Mouse (Mus musculus): Measurements from ENCODE around the gene Hoga1.

Hoga1 gene

DNA sequence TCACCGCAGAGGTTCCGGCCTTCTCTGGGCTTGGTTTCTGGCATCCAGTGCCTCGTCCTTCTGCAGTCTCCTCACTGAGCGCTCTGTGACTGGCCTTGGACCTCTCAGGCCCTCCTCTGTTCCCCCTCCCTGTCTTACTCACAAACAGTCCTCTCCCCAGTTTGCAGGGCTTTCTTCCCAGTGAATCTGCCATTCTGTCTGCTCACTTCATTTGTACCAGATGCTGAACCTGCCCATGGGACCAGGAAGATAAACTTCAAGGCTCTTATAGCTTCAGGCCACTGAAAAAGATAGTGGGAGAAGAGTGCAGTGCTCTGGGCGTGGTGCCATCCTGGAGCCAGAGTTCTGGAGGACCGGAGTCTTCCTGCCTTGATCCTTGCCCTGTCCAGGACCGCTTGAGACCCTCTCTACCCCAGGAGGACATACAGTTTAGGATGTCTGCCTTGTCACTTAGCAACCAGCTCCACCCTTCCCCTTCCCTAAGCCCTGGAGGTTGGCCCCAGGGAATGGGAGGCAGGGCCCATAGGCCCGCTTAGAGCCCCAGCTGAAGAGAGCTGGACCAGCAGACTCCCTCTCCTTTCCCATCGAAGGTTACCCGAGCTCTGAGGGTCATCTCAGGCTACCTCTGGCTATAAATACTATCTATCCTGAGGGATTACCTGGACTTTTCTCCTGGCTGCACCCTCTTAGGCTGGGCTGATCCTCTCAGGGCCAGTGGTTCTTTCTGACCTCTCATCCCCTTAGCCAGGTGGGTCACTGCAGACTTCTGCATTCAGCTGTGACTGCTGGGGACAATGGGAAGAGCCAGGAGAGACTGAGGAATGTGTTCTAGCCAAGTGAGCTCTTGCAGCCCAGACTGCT, 23.5 kb upstream of the Hoga1 start:
- CTCF ChIA-PET: no interaction called here

DNA sequence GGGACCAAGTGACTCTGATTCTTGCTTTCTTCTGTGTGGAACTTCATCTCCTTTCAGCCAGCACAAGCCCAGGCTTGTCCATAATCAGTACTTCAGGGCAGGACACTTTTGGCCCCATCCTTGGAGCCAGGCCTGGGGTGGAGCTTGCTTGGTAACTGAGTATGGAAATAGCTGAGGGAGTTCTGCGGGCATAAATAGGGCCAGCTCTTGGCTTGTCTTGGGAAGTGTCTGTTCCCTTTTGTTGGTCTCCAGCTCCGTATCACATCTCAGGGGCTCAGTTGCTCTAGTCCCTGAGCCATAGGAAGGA, 22.9 kb upstream of the Hoga1 start:
- CTCF ChIA-PET: interaction anchor here (0.5 kb wide), 1 partner anchor 11 kb away, joined by 4 read pairs; no protein-coding TSS in a partner anchor

DNA sequence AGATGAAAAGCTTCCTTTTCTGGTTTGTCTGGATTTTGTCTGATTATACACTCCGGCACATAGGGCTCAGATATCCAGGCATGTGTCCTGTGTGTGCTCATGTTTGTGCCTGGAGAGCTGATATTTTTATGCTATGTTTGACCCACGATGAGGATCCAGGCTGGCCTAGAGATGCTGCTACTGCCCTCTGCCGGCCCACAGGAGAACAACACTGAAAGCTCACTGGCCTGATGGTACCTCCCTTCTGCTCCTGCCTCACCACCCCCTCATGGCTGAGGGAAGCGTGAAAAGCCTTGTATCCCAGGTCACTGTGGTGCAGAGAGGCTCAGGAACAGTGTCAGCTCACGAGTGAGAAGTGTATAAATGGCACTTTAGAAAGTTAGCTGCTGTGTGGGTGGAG, 19.3 kb upstream of the Hoga1 start:
- CTCF ChIA-PET: interaction anchor here (0.6 to 0.7 kb wide), 2 partner anchors 18 to 40 kb away, joined by 4 read pairs; no protein-coding TSS in a partner anchor

DNA sequence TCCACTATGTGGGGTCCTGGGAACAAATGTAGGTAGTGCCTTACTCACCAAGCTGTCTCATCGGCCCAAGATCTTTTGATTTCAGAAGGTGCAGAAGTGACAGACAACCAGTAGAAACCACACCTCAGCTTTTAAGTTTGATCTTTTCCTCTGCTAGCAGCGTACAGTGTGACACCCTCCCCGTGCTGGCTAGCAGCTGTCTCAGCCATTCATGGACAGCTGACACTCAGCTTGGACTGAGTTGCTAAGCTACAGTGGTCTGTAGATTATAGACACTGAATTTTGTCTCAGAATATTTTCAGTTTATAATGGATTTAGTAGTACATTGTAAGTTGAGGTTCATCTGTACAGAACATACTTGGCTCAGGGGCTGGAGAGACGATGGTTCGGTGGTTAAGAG, 14.3 kb upstream of the Hoga1 start:
- CTCF ChIA-PET: interaction anchor here (0.5 kb wide), 1 partner anchor 120 kb away, joined by 4 read pairs; no protein-coding TSS in a partner anchor

DNA sequence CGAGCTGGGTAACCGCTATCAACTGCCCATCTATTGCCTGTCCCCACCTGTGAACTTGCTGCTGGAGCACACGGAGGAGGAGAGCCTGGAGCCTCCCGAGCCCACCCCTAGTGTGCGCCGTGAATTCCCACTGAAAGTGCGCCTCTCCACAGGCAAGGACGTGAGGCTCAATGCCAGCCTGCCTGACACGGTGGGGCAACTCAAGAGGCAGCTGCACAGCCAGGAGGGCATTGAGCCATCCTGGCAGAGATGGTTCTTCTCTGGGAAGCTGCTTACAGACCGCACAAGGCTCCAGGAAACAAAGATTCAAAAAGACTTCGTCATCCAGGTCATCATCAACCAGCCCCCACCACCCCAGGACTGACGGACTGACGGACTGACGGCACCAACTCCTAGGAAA, 11.8 kb upstream of the Hoga1 start:
- CTCF ChIA-PET: no interaction called here

DNA sequence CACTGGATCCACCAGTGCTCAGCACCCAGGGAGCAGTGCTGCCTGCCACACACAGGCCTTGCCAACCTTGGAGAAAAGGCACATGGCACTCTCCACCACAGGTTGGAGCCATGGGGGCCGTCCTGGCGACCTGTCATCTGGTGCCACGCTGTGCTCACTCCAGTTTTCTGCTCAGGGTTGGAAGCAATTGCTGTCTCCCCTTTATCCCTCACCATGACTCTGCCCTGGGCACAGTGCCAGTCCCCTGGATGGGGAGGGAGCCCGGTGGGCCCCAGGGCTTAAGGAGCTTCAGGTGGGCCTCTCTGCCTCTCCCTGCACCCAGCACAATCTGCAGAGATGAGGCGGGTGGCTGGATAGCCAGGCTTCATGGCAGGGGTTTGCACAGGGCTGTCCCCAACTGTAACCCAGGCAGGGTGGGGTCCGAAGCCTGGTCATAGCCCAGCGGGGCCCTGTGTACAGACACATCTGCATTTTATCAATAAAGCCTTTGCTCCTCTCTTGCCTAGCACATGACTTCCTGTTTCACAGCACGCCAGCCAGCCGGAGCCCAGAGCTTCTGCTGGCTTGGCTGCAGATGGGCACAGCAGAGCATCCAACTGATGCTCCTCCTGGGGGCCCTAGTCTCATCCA, 11.1 kb upstream of the Hoga1 start:
- CTCF ChIA-PET: no interaction called here

DNA sequence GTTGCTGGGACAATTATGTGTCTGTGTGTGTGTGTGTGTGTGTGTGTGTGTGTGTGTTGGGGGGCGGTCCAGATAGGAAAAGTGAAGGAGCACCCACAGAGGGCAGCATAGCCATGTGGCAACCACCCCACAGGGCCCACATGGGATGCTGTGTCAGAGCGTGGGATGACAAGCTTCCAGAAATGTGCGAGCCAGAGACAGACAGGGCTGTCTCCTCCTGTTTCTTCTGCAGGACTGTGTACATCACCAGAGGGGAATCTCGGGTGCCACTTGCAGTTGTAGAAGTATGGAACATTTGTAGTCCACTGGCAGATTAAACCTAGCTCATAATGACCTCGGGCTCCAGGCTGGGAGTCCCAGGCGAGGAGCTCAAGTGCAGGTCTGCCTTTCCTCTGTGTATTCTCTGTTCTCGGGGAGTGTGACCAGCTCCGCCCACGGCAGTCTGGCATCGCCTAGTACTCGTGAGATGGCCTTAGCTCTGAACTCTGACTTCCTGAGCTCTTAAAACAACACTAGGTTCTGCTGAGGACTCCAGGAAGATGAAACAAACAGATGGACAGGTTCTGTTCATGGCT, 10.4 kb upstream of the Hoga1 start:
- CTCF ChIA-PET: no interaction called here

DNA sequence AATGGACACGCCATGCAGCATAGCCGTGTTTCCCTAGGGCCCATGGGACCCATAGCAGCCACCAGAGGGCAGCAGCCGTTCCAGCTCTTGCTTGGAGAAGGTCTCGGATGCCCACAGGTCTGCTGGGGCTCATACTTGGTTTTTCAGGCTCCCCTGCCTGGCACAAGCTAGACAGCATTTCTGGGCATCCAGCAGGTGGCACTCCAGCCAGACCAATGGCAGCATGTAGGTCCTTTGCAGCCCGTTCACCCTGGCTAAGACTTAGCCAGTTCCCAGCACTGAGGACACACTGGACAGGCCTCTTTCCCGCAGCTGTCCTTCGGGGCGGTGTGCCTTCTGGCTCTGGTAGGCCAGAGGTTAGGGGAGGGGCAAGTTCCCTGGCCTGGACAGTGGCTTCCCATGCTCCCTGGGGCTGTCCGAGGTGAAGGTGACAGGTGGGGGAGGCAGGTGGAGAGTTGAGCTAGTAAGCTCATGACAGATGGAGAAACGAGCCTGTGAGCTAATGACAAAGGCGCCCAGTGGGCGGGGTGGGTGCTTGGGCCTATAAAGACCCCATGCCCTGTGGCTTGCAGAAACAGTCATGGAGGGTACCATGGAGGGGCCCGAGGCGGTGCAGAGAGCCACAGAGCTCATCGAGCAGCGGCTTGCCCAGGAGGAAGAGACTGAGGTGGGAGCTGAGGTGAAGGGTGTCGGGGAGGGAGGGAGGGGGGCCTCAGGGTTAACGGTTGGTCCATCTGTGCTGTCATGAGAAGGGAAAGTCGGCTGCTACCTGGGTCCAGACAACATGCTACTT, 9.8 kb upstream of the Hoga1 start, which contains the start of gene Ankrd2:
Gene Ankrd2, plus strand, starts transcription at position 545 of the 793 bp plus-strand sequence.
- CTCF ChIA-PET: interaction anchor here (0.5 to 0.6 kb wide), 3 partner anchors 17 to 127 kb away, joined by 4 to 5 read pairs (median 5); no protein-coding TSS in a partner anchor

DNA sequence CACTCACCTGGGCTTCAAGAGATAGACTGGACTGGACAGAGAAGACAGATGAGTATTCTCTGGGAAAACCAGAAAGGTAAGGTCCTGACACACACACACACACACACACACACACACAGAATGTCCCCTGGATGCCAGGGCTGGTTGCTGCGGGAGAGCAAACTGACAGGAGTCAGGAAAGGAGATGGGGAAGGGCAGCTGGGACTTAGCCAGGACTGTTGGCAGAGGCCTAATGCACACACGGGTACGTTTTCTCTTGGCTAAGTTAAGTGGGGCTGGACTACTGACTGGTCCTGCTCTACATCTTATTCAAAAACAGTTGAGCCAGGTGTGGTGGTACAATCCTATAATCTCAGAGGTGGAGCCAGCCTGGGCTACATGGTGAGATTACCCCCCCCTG, 9.1 kb upstream of the Hoga1 start:
- CTCF ChIA-PET: interaction anchor here (0.6 kb wide), 1 partner anchor 52 kb away, joined by 5 read pairs; no protein-coding TSS in a partner anchor

DNA sequence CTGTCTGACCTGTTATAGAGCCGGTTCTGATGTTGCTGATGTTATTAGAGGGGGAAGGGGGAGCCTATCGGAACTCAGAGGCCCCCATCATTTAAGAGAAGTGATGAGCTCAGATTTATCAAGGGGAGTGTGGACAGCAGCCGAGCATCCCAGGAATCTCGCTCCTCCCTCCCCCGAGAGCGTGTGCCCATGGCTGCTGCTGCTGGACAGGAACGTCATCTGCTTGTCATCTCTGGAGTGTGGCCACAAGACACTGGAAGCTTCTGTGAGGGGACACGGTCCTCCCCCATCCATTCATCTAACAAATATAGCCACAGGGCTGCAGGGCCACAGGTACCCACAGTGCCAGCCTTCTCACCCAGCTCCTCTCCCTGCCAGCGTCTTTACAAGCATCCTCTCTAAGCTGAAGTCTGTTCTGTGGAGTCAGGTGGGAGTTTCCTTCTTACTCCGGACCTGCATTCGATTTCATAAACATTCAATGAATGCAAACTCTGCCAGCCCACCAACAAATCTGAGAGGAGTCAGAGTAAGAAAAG, 8.2 kb upstream of the Hoga1 start:
- CTCF ChIA-PET: no interaction called here

DNA sequence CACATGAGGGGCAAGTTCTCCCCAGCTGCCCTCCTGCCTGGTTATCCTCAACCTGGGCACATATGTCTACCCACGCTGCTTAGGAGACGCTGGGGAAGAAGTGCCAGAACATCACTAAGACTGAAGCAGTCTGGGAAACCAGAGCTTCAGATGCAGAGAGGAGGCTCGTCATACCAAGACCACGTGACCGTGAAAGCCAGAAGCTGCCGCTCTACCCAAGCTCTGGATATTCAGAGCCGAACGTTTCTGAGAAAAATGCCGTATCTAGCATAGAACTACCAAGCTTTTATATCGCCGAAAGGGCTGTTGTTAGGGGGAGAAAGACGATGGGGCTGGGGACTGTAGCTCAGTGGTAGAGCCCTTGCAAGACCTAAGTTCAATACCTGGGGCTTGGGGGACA, 7.1 kb upstream of the Hoga1 start:
- CTCF ChIA-PET: no interaction called here

DNA sequence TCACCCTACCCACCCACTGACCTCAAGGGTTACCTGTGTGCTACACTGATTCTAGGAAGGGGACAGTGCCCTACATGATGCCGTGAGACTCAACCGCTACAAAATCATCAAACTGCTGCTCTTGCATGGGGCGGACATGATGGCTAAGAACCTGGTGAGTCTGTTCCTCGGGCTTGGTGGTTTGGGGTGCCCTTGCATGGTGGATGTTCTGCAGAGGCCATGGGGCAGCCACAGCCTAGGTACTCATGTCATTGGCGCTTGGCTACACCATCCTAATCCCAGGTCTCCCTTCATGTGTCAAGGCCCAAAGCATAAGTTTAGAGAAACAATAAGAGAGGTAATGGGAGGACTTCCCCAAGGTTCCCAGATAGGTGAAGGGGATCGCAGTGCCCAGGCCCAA, 1.4 kb upstream of the Hoga1 start:
- CTCF ChIA-PET: no interaction called here

DNA sequence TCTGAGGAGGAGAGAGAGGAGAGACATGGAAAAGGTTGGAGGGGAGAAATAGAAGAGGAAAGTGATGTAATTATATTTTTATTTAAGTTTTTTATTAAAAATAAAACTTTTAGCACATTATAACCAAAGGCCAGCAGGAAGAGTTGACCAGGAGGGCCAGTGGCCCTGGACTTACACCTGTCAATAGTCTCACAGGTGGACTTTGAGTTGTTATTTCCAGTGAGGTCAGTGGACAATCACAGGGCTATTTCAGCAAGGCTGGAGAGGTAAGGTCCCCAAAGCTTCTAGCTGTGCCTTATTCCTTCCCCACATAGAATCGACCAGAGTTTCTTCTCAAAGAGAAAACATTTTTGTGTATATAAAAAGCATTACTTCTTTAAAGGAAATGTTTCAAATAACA, 4.8 kb downstream of the Hoga1 start:
- CTCF ChIA-PET: no interaction called here

DNA sequence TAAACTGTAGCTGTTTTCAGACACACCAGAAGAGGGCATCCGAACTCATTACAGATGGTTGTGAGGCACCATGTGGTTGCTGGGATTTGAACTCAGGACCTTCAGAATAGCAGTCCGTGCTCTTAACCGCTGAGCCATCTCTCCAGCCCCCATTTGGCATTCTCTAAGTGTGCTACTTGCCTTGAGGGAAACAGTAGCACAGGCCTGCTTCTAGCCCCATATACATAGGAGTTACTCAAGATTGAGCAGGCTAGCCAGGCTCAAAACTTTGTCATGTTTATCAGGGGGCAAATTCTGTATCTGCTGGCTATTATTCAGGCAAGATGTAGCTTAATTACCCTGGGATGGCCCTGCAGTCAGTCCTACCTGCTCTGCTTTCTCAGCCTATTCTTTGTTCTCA, 5.9 kb downstream of the Hoga1 start:
- CTCF ChIA-PET: no interaction called here

DNA sequence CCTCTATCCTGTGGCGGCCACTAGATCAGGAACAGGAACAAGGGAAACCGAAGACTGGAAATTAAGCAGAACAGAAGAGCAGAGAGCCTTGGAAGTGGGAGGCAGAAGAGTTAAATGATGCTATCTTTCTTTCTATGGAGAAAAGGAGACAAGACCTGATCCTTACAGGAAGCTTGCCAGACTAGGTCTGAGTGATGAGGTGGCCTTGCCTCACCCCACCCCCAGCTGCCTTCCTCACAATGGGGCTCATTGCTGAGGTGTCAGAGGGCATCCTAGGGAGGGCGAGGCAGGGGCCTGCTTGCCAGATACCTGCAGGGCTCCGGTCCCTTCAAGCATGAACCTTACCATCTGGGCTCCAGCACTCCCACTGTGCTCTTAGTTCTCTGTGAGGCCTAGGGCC, 6.5 kb downstream of the Hoga1 start, which contains the start of gene 4933411K16Rik:
Gene 4933411K16Rik, plus strand, starts transcription at position 301 of the 400 bp plus-strand sequence.
- CTCF ChIA-PET: no interaction called here

DNA sequence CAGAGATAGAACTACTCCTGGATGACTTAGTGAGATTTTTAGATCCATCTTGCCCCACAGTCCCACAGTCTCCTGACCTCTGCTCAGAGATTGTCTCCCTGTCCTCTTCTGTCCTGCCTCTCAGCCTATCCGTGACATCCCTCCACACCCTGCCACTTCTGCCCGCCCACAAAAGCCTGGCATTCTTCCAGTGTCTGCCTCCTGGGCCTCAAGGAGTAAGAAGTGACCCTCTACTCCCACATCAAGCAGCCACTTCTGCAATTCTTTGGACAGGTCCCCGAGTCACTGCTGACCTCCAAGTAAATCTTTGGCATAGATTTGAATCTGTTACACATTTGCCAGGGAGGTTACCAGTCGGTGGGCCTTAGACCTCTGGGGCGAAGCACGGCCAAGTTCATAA, 8.8 kb downstream of the Hoga1 start:
- CTCF ChIA-PET: no interaction called here

DNA sequence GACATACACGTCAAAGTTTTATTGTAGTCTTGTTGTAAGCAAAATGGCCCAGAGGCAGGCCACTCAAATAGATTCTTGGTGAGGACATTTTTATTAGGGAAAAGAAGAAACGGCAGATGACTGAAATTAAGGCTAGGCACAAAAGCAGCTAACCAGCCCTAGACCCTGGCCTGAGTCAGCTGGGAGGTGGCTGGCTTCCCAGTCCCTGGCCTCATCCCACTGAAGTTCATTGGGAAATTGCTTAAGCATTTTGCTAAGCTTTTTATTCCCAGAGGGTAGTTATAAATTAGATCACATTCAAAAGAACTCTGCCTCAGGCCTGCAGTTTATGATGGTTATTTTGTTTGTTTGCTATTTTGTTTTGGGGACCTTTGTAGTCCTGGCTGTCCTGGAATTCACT, 10.5 kb downstream of the Hoga1 start:
- CTCF ChIA-PET: no interaction called here

DNA sequence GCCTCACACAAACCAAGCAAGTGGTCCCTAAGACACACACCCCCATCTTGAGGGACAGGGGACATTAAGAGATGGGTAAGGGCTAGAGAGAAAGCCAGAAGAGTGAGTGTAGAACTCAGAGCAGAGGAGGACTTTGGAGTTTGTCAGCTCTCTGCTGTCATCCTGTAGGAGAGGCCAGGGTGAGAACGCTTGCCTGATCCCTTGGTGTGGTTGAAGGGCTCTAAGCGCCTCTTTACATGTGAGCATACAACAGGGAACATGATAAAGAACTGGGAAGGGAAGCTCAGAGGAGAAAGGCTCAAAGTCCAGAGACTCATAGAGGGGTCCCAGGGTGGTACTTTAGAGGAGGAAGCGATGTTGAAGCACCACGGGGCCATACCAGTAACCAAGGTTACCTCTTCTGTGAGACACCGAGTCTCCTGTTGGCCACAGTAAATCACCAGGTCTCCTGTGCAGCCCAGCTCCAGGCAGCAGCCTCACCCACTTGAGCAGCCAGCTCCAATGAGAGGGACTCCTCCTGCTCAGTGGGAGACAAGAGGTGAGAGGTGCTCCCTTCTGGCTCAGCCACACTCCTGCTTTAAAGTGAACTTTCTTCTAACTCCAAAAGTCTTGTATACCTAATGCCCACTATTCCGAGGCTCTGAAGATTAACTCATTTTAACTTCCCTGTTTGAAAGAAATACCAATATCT, 11.5 kb downstream of the Hoga1 start:
- CTCF ChIA-PET: no interaction called here

DNA sequence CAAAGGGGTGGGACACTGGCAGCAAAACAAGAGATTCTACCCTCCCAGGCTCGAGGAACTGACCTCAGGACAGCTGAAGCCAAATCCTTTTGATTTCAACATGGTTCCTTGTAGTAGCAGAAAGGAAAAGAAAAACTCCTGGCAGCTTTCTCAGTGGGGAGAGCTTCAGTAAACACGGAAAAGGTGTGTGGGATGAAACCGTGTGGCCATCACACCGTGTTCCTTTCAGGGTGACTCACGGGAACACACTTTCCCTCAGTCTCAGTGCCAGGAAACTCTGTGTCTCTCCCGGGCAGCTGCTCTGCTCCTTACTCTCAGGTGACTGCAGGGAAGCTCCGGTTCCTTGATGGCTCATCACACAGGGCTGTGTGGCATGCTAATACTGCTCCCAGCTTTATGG, 13.0 kb downstream of the Hoga1 start:
- CTCF ChIA-PET: no interaction called here

DNA sequence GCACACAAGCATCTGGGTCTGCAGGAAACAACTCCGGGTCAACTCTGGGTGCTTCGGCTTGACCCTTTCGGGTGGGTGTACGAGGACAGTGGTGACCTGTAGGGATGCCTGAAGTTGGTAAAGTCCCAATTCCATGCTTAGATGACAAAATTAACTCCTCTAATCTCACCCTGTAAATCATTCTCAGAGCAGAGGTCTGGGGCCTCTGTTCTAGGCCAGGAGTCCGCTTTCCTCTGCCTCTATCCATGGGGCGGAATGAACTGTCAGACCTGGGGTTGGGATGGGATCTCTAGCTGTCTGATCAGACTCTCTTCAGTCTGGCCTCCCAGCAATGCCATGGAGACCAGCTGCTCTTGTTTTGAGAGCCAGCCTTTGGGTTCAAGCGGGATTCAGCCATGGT, 16.0 kb downstream of the Hoga1 start:
- CTCF ChIA-PET: no interaction called here

Data from spleen, embryonic (tissue).